Mouse (Mus musculus): ENCODE data around the gene Gpr26.

- no peak for TF ChIP-seq MAX (IDR thresholded peaks at IDR 0.05)
- no peak for TF ChIP-seq CTCF (IDR thresholded peaks at IDR 0.05; ENCODE audit: control insufficient read depth, insufficient read depth, insufficient read length)
- no peak for TF ChIP-seq CEBPB (IDR thresholded peaks at IDR 0.05; ENCODE audit: low read depth)
- no peak for TF ChIP-seq USF1 (IDR thresholded peaks at IDR 0.05; ENCODE audit: low read depth)
- TF ChIP-seq MYOD1 (IDR thresholded peaks at IDR 0.05; ENCODE audit: control insufficient read depth, insufficient read length, low read depth): no peak
- TF ChIP-seq FOSL1 (IDR thresholded peaks at IDR 0.05; ENCODE audit: insufficient read depth, low read length, poor library complexity, severe bottlenecking): no peak
Observed at GRCm38 (mm10) chr7:131970255-131970654, 4.0 kb downstream of the Gpr26 start.
